ENCODE assay signal across 25 mouse cellular contexts in genomic region chr9:66662443-66662842, GRCm38 (mm10). TPM values are rescaled to one million over a fixed set of nuclear protein-coding genes. Genes with fewer than 3 reads are reported as not detected.
DNase-seq lines count a peak whose midpoint lies in the region; ATAC-seq and TF ChIP-seq lines count a peak whose summit lies in the region.
"Had no signal": no experiment of that assay in that cellular context is flagged by ENCODE, and none has a peak within 500 bp of the region (broad histone marks: within the 10 kb centered on the region; RNA-seq: fewer than 3 reads in every experiment).

No protein-coding gene starts in this region.

- H3K27ac ChIP-seq in embryonic facial prominence, embryonic 13.5 days, result peak overlapping the region; percentile 39; the same call in 1 of the 2 replicates
- no peak overlapping the region for H3K27ac ChIP-seq in limb, embryonic 11.5 days (replicated peaks; ENCODE audit: low read depth, low read length)
- H3K27ac ChIP-seq in thymus, adult 2 months (ENCODE audit: control insufficient read depth, insufficient read depth, low read length), result no peak overlapping the region
- H3K27ac ChIP-seq: forebrain, embryonic 10.5 days; heart, embryonic 15.5 days; hindbrain, embryonic 13.5 days; liver, embryonic 14.5 days; lung, embryonic 15.5 days; macrophage; midbrain, embryonic 10.5 days had no signal

- no peak overlapping the region for H3K9ac ChIP-seq in embryonic facial prominence, embryonic 13.5 days
- H3K9ac ChIP-seq in limb, embryonic 11.5 days (ENCODE audit: low read length), result no peak overlapping the region
- H3K9ac ChIP-seq: forebrain, postnatal 0 days; heart, embryonic 15.5 days; hindbrain, embryonic 13.5 days; liver, embryonic 14.5 days; lung, embryonic 15.5 days had no signal

- no peak for ATAC-seq in embryonic facial prominence, embryonic 13.5 days (ENCODE audit: insufficient number of reproducible peaks, insufficient read depth, low FRiP score, low TSS enrichment, low read depth)
- ATAC-seq in limb, embryonic 11.5 days (ENCODE audit: insufficient number of reproducible peaks, low FRiP score, low TSS enrichment, low read depth), result no peak
- ATAC-seq in granulocyte monocyte progenitor cell, adult 5-6 weeks (replicated peaks; ENCODE audit: poor library complexity, severe bottlenecking), result no peak
- ATAC-seq: forebrain, postnatal 0 days; midbrain, embryonic 16.5 days had no signal

- H3K27me3 ChIP-seq in embryonic facial prominence, embryonic 13.5 days, result peaks cover 9% of the 10 kb centered on the region
- no peaks in the 10 kb centered on the region for H3K27me3 ChIP-seq in limb, embryonic 11.5 days (ENCODE audit: control insufficient read depth, insufficient read depth, low read length)
- H3K27me3 ChIP-seq in thymus, adult 2 months (ENCODE audit: control insufficient read depth, insufficient read depth, low read length), result no peaks in the 10 kb centered on the region
- H3K27me3 ChIP-seq: CH12.LX; heart, embryonic 15.5 days; hindbrain, embryonic 13.5 days; lung, embryonic 15.5 days had no signal

- H3K4me2 ChIP-seq in embryonic facial prominence, embryonic 13.5 days, result 0 out of 2 replicates have a peak overlapping the region, but pooled peaks have one; percentile 7
- H3K4me2 ChIP-seq in limb, embryonic 11.5 days (ENCODE audit: low read depth, severe bottlenecking), result no peak overlapping the region
- H3K4me2 ChIP-seq: heart, embryonic 15.5 days; hindbrain, embryonic 13.5 days; lung, embryonic 15.5 days had no signal

- WGBS in embryonic facial prominence, embryonic 13.5 days, result 26% methylated on average over 4 of the region's 4 CpGs
- WGBS in limb, embryonic 11.5 days, result 21% methylated on average over 4 of the region's 4 CpGs
- WGBS in thymus, adult 2 months, result 76% methylated on average over 4 of the region's 4 CpGs

- intact Hi-C loops in left cerebral cortex, postnatal 10 days (cut with DNase I), result no loop called here

- H3K9me3 ChIP-seq in embryonic facial prominence, embryonic 13.5 days, result peaks cover 7% of the 10 kb centered on the region; the same call in 1 of the 2 replicates
- H3K9me3 ChIP-seq in limb, embryonic 11.5 days (ENCODE audit: control insufficient read depth, low read length), result no peaks in the 10 kb centered on the region
- H3K9me3 ChIP-seq: forebrain, embryonic 10.5 days; G1E; hindbrain, embryonic 13.5 days; lung, embryonic 15.5 days; midbrain, embryonic 10.5 days had no signal

- DNase-seq in thymus, postnatal 0 days (ENCODE audit: low spot score), result peak; percentile 25
- DNase-seq in thymus, postnatal 4 days, result no peak
- peak; percentile 56 for DNase-seq in limb, embryonic 11.5 days (ENCODE audit: low spot score)
- no peak for DNase-seq in thymus, adult 2 months
- no peak for DNase-seq in left cerebral cortex, postnatal 10 days (ENCODE audit: extremely low spot score in 1 of 2, low spot score in 2 of 2)
- DNase-seq: adrenal gland, adult 8-10 months; cerebellum, adult 2 months; cerebellum, postnatal 25 days; forebrain, postnatal 0 days; heart, postnatal 36 days; kidney, adult 2 months; kidney, postnatal 10 days; right cerebral cortex, postnatal 4 days had no signal

- no peak for TF ChIP-seq POLR2A in thymus, adult 2 months (IDR thresholded peaks at IDR 0.05; ENCODE audit: control insufficient read depth, extremely low read depth, insufficient read depth, low read length, poor library complexity)

- H3K4me3 ChIP-seq in embryonic facial prominence, embryonic 13.5 days, result no peak overlapping the region
- no peak overlapping the region for H3K4me3 ChIP-seq in limb, embryonic 11.5 days (ENCODE audit: low read depth, low read length)
- no peak overlapping the region for H3K4me3 ChIP-seq in thymus, adult 2 months (ENCODE audit: control insufficient read depth, insufficient read depth, low read length)
- H3K4me3 ChIP-seq: forebrain, embryonic 10.5 days; heart, embryonic 15.5 days; hindbrain, embryonic 13.5 days; lung, embryonic 15.5 days; midbrain, embryonic 10.5 days had no signal

- peaks cover 31% of the 10 kb centered on the region for H3K4me1 ChIP-seq in embryonic facial prominence, embryonic 13.5 days
- H3K4me1 ChIP-seq in limb, embryonic 11.5 days (ENCODE audit: control insufficient read depth, insufficient read depth, low read length), result no peaks in the 10 kb centered on the region
- peaks cover 17% of the 10 kb centered on the region for H3K4me1 ChIP-seq in thymus, adult 2 months (replicated peaks; ENCODE audit: control insufficient read depth, insufficient read depth, low read length)
- H3K4me1 ChIP-seq: lung, embryonic 15.5 days had no signal

- H3K36me3 ChIP-seq in embryonic facial prominence, embryonic 13.5 days, result no peaks in the 10 kb centered on the region
- no peaks in the 10 kb centered on the region for H3K36me3 ChIP-seq in limb, embryonic 11.5 days (ENCODE audit: control insufficient read depth, insufficient read depth, low read length)
- no peaks in the 10 kb centered on the region for H3K36me3 ChIP-seq in thymus, adult 2 months (ENCODE audit: control insufficient read depth, insufficient read depth, low read length)
- H3K36me3 ChIP-seq: forebrain, embryonic 10.5 days; G1E; heart, embryonic 15.5 days; hindbrain, embryonic 13.5 days; lung, embryonic 15.5 days; midbrain, embryonic 10.5 days had no signal

- TF ChIP-seq CTCF in thymus, adult 2 months (IDR thresholded peaks at IDR 0.05; ENCODE audit: borderline replicate concordance, control insufficient read depth, extremely low read depth, insufficient read depth, low read length, poor library complexity), result no peak

RNA-seq across cellular contexts. Expression of gene Car12, which starts 51.0 kb away (rescaled TPM):
- 1.5 and 2.4 TPM in 2 replicates for polyA plus RNA-seq in thymus, postnatal 0 days (2015; fragmentation: Nextera tagmentation; extraction: Ambion mirVana)
- polyA plus RNA-seq in embryonic facial prominence, embryonic 13.5 days (2015; fragmentation: Nextera tagmentation; extraction: Ambion mirVana), result 18.6 and 19.8 TPM in 2 replicates
- 2.8 and 4.3 TPM in 2 replicates for polyA plus RNA-seq in limb, embryonic 11.5 days (2014; fragmentation: Nextera tagmentation; extraction: Ambion mirVana)
- total RNA-seq in granulocyte monocyte progenitor cell, adult 5-6 weeks (2014; fragmentation: Nextera tagmentation), result 2.6 and 4.3 TPM in 2 replicates
- 1.4 and 3.2 TPM in 2 replicates for total RNA-seq in granulocyte monocyte progenitor cell, adult 5-6 weeks (2017)
- polyA plus RNA-seq in thymus, adult 2 months (2012; rRNA removed), result 4.9 and 5.7 TPM in 2 replicates
- total RNA-seq in left cerebral cortex, postnatal 10 days (2021), result 1 to 10 TPM; 1.8 to 3.0 TPM
- total RNA-seq: heart, postnatal 36 days had no signal
- polyA plus RNA-seq: G1E had no signal

Comparison
In these comparisons a context has a peak if more than half of its experiments do, and no peak if none do; other contexts are left out.
1. DNase-seq: peak in thymus, postnatal 0 days (single experiment) and limb, embryonic 11.5 days (single experiment); none in thymus, postnatal 4 days (single experiment), thymus, adult 2 months (single experiment) and left cerebral cortex, postnatal 10 days (0 of 2).